Mouse (Mus musculus): Measurements from ENCODE around the gene Foxb2.

Gene Foxb2

GRCm38 (mm10) chr19:16825228-16825627 lies 48.4 kb downstream of the Foxb2 start:
- DNase-seq (ENCODE audit: extremely low read depth, low read depth): no peak

All from MEL-GATA-1-ER (cell line).